Mouse (Mus musculus) right cerebral cortex, postnatal 10 days (tissue): ENCODE results near the gene Nkd2.

Experiments
- DNase-seq, 2 experiments: peaks; one replicate each; pipeline ENCODE4 v3.0.0; 2021; ENCODE audit warnings: low spot score in 2 of 2

Nkd2 gene

GRCm38 (mm10) chr13:73816338-73816737 is 31.1 kb downstream of the Nkd2 start:
- no peak for DNase-seq

GRCm38 (mm10) chr13:73814181-73814580 is 33.2 kb downstream of the Nkd2 start:
- no peak for DNase-seq

GRCm38 (mm10) chr13:73812936-73813335 is 34.5 kb downstream of the Nkd2 start:
- DNase-seq: no peak

GRCm38 (mm10) chr13:73804914-73805313 is 42.5 kb downstream of the Nkd2 start:
- DNase-seq: no peak

GRCm38 (mm10) chr13:73803450-73804178 is 43.8 kb downstream of the Nkd2 start:
- peak; percentile 63 to 72 for DNase-seq

GRCm38 (mm10) chr13:73799110-73799509 is 48.3 kb downstream of the Nkd2 start:
- DNase-seq: peak in 1 of 2 experiments; percentile 24

GRCm38 (mm10) chr13:73793171-73793570 is 54.3 kb downstream of the Nkd2 start:
- no peak for DNase-seq

GRCm38 (mm10) chr13:73792176-73792575 is 55.3 kb downstream of the Nkd2 start:
- DNase-seq: no peak

GRCm38 (mm10) chr13:73782486-73782885 is 64.9 kb downstream of the Nkd2 start:
- DNase-seq: no peak

- no peak for DNase-seq
Measured at GRCm38 (mm10) chr13:73777578-73777977, 69.9 kb downstream of the Nkd2 start.

- no peak for DNase-seq
Measured at GRCm38 (mm10) chr13:73775786-73776185, 71.6 kb downstream of the Nkd2 start.

- DNase-seq: peak; percentile 47 to 48
Measured at GRCm38 (mm10) chr13:73773519-73774205, 73.8 kb downstream of the Nkd2 start.

- DNase-seq: no peak
Measured at GRCm38 (mm10) chr13:73772655-73773054, 74.8 kb downstream of the Nkd2 start.

GRCm38 (mm10) chr13:73771131-73771530 is 76.3 kb downstream of the Nkd2 start:
- DNase-seq: no peak

GRCm38 (mm10) chr13:73769916-73770682 is 77.3 kb downstream of the Nkd2 start:
- no peak for DNase-seq
